Mouse (Mus musculus) R1 (cell line): ENCODE results near the gene Rogdi.

Source experiments
- DNase-seq: peaks from one replicate; pipeline ENCODE4 v3.0.0-alpha.2; 2018; ENCODE audit warnings: low read depth, low spot score

The Rogdi gene

GRCm38 (mm10) chr16:4993276-4993675 is 20.1 kb downstream of the Rogdi start:
- DNase-seq: no peak

- no peak for DNase-seq
Observed at GRCm38 (mm10) chr16:4984717-4985116, 28.6 kb downstream of the Rogdi start.

GRCm38 (mm10) chr16:4979755-4980380 is 33.5 kb downstream of the Rogdi start:
- peak; percentile 46 for DNase-seq

GRCm38 (mm10) chr16:4978275-4979051 is 34.9 kb downstream of the Rogdi start:
- no peak for DNase-seq

GRCm38 (mm10) chr16:4976180-4976579 is 37.2 kb downstream of the Rogdi start:
- no peak for DNase-seq

- no peak for DNase-seq
Observed at GRCm38 (mm10) chr16:4974521-4974920, 38.8 kb downstream of the Rogdi start.

- peak; percentile 47 for DNase-seq
Observed at GRCm38 (mm10) chr16:4971626-4972025, 41.7 kb downstream of the Rogdi start.

- DNase-seq: no peak
Observed at GRCm38 (mm10) chr16:4969055-4969843, 44.1 kb downstream of the Rogdi start.

GRCm38 (mm10) chr16:4968426-4968825 is 44.9 kb downstream of the Rogdi start:
- no peak for DNase-seq

- no peak for DNase-seq
Observed at GRCm38 (mm10) chr16:4965392-4966129, 47.8 kb downstream of the Rogdi start.

GRCm38 (mm10) chr16:4964731-4965391 is 48.5 kb downstream of the Rogdi start:
- no peak for DNase-seq

GRCm38 (mm10) chr16:4963797-4964709 is 49.3 kb downstream of the Rogdi start, which contains the start of gene Anks3:
Anks3 (minus strand) TSS chr16:4964205.
- peak; percentile 96 for DNase-seq

GRCm38 (mm10) chr16:4963346-4963745 is 50.0 kb downstream of the Rogdi start:
- peak; percentile 51 for DNase-seq

- DNase-seq: no peak
Observed at GRCm38 (mm10) chr16:4960260-4960659, 53.1 kb downstream of the Rogdi start.
